Mouse (Mus musculus) B cell, adult 2 months (primary cell): Measurements from ENCODE around the gene Foxk2.
"Not testable (repeated sequence)": the region's sequence is repeated elsewhere in the genome, so short reads cannot be mapped to it uniquely, and the experiment has no call there.

Source experiments
- DNase-seq, 2 experiments: peaks; one replicate each; pipeline ENCODE4 v3.0.0; 2022

Foxk2 gene

GRCm38 (mm10) chr11:121282911-121283310, 23.1 kb downstream of the Foxk2 start:
- no peak for DNase-seq

DNA sequence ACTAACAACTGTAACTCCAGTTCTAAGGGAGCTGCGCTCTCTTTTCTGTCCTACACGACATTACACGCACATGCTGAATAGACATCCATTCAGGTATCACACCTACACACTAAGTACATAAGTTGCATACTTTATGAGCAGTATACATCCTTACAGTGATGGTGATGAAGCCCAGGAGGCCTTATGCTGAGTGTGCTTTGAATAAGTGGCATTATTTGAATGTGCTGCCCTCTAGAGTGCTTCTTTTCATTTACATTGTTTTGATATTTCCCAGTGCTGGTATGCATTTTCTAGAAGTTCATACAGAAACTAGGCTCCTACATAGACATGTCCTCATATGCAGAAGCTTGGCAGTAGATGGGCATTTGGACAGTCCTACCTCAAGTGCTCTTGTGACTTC, 30.1 kb downstream of the Foxk2 start:
- DNase-seq = no peak

DNA sequence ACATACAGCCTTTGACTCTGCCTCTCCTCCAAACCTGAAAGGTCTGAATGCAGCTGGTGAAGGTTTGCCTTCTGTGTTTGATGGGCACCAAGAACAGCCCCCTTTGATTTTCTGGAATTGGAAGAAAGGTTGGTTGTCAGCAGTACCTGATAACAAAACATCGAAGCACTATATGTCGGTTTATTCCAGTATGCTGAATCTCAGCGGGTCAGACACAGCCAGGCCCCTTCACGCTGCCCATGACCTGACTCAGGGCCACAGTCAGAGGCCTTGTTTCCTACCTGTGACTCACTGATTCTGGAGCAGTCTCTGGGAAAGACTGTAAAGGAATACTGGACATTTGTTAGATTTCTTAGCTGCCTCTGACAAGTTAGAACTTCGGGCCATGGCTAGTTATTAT, 35.0 kb downstream of the Foxk2 start:
- no peak for DNase-seq

DNA sequence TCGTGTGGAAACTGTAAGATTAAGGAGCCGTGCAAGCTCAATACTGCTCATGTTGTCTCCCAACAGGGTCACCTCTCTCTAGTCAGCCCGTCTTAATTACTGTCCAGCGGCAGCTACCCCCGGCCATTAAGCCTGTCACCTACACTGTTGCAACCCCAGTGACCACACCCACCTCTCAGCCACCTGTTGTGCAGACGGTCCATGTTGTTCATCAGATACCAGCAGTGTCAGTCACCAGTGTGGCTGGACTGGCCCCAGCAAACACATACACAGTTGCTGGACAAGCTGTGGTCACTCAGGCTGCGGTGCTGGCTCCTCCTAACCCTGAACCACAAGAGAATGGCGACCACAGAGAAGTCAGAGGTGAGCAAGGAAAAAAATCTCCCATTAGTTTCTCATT, 38.7 kb downstream of the Foxk2 start:
- no peak for DNase-seq

- no peak for DNase-seq
Observed at GRCm38 (mm10) chr11:121300265-121300664, 40.5 kb downstream of the Foxk2 start.

DNA sequence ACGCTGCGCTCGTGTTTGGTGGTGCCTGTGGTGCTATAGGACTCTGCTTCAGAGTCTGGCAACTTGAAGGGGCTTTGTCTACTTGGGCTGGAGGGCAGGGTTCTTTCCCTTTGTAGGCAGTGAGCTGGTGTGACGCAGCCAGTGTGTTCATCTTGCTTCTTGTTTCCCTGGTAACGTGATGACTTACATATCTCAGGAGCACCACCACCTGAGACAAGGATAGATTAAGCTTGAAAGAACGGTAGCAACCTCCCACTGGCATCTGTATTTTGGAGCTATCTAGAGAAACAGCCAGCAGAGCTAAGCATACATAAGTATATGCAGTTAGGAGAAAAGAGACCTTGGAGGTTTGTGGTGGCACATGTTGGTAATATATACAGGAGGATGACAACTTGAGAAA, 45.6 kb downstream of the Foxk2 start:
- no peak for DNase-seq

- no peak for DNase-seq
Observed at GRCm38 (mm10) chr11:121306608-121307007, 46.8 kb downstream of the Foxk2 start.

DNA sequence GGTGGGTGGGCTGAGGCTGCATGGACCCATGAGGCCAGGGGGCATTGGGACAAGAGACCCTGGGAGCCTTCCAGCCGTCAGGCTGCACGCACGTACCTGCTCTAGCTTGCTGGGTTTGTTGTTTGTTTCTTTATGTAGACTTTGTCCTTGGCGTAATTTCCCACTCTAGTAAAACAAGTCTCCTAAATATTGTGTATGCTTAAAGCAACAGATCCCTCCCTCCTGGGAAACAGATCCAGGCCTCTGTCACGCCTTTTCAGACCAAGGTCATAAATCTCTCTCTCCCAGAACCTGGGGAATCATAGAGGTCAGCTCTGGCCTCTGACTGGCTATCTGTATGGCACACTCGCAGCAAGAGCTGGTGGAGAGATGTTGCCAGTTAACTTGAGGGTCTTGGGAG, 47.9 kb downstream of the Foxk2 start:
- not testable (repeated sequence) for DNase-seq

DNA sequence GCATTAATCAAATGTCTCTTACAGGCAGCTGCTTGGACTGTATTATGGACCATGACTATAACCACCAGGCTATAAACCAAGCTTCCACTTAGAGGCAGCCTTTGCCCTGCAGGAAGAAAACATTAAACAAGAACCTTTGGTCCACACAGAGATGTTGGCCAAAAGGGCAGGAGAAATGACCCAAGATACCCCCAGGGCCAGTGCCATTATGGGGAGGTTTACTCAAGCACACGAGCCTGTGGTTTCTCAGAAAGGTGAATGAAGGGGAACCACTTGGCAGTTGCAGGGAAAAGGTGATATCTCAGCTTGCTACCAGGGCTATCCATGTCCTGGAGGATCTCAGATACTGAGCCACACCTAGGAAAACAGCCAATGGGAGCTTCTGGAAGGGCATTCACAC, 66.2 kb downstream of the Foxk2 start:
- no peak for DNase-seq

GRCm38 (mm10) chr11:121326681-121327080, 66.9 kb downstream of the Foxk2 start:
- DNase-seq = no peak

DNA sequence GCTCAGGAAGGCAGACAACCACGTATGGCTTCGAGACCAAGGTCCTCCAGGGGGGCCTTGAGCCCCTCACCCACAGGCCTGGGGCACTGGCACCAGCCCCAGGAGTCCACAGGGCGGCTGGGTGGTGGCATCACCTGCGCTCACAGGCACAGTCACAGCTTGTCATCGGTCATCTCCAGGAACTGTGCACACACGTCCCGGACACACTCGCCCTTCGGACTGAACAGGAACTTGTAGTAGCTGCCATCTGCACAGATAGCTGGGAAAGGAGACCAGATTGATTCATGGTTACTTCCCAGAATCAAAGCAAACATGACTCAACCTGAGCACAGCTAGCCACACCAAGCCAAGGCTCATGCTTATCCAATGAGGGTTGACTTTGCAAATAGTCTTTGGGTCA, 68.4 kb downstream of the Foxk2 start:
- no peak for DNase-seq

DNA sequence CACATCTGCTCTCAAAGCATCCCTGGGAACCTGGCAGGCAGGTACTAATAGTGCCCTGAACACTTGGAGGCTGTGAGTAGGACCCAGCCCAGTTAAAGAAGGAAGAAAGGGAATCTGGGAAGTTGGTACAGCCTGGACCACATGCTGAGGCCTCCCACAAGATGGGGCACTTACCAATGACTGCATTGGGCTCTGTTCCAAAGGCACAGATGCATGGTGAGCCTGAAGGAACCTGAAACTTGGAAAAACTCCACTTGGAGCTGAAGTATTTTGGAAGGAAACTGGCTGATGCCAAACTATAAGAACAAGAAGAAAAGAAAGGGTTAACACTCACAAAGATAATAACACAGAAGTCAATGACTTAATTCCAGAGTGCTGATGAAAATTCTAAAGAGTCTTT, 68.8 kb downstream of the Foxk2 start:
- DNase-seq = no peak

- DNase-seq = no peak
Observed at GRCm38 (mm10) chr11:121331641-121332040, 71.9 kb downstream of the Foxk2 start.

- no peak for DNase-seq
Observed at GRCm38 (mm10) chr11:121339647-121340046, 79.9 kb downstream of the Foxk2 start.

DNA sequence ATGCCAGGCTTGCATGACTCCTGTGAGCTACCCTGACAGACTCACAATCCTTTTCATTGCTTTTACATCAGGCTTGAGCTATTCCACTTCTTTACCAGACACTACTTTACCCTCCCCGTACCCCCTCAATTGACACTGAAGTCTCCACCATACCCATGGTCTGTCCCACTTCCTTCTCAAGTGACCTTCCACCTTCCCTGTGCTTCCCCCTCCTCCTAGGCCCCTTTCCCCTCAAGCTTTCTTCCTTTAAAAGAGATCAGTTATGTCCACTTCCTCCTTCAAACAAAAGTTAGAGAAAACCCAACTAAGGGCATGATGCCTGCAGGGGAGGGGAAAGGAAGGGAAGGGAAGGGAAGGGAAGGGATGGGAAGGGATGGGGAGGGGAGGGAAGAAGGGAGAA, 80.5 kb downstream of the Foxk2 start:
- DNase-seq = no peak

DNA sequence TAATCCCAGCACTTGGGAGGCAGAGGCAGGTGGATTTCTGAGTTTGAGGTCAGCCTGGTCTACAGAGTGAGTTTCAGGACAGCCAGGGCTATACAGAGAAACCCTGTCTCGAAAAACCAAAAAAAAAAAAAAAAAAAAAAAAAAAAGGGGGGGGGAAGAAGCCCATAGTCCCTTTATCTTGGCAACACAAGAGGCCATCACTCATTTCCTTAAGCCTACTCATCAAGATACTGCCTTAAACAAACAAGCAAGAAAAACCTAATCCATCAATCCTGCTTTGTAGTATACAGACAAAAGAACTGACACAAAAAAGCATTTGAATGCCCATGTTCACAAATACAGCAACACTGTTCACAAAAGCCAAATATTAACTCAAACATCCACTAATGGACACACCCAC, 82.6 kb downstream of the Foxk2 start:
- DNase-seq = not testable (repeated sequence)

- DNase-seq = no peak
Observed at GRCm38 (mm10) chr11:121347036-121347435, 87.2 kb downstream of the Foxk2 start.

DNA sequence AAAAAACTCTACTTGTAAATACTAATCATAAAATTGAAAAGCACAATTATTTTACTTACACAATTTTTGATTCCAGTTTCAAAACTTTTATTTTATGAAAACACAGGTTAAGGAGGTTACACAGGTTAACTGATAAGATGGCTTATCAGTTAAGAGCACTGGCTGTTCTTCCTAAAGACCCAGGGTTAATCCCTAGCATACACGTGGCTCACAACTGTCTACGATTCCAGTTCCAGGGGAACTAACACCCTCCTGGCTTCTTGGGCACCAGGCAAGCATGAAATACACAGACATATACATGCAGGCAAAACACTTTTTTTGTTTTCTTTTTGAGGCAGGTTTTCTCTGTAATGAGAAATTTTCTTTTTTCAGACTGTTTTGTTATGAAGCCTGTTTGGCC, 88.4 kb downstream of the Foxk2 start:
- no peak for DNase-seq

GRCm38 (mm10) chr11:121348727-121349126, 88.9 kb downstream of the Foxk2 start:
- not testable (repeated sequence) for DNase-seq

GRCm38 (mm10) chr11:121353326-121354090, 93.7 kb downstream of the Foxk2 start:
- peak; percentile 53 to 55 for DNase-seq

GRCm38 (mm10) chr11:121354091-121354707, 94.4 kb downstream of the Foxk2 start, which contains the start of gene Wdr45b:
TSS of gene Wdr45b (minus strand) at chr11:121354445.
- peak; percentile 98 to 99 for DNase-seq
